ENCODE assay signal across 8 mouse cellular contexts in the genomic region with DNA sequence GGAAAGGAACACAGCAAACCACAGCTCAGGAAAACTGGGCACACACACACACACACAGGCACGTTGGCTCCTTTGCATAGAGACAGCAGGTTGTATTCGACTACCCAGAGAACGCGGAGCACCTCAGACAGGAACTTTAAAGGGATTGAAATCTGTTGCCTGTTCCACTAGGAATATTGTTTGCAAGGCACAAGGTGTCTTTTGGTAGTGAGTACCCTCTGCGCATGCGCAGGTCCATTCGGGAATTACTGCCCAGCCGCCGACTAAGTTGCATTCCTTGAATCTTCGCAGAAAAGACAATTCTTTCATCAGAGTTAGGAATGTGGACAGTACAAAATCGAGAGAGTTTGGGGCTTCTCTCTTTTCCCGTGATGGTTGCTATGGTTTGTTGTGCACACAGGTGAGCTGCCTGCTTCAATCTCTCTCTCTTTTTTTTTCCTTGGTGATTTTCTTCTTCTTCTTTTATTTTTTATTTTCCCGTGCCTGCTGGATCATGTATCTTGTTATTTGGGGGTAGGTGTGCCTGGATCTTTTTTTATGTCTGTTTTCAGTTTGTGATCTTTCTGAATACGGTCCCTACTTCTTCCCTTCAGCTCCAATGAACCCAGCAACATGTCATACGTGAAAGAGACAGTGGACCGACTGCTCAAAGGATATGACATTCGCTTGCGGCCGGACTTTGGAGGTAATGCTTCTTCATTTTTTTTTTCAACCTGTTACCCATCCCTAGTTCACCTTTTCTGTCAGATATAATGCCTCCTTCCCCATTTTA. TPM values are rescaled to one million over a fixed set of nuclear protein-coding genes. Genes with fewer than 3 reads are reported as not detected.
A peak's percentile ranks its signal among the peaks of the same experiment; 100 is the strongest.
DNase-seq lines count a peak whose midpoint lies in the region; ATAC-seq and TF ChIP-seq lines count a peak whose summit lies in the region.

No protein-coding gene starts in this region.

- no peaks in the 10 kb centered on the region for H3K9me3 ChIP-seq in embryonic facial prominence, embryonic 12.5 days
- no peaks in the 10 kb centered on the region for H3K9me3 ChIP-seq in heart, postnatal 0 days (replicated peaks; ENCODE audit: control insufficient read depth, low read length)
- H3K9me3 ChIP-seq in liver, embryonic 13.5 days (replicated peaks) = no peaks in the 10 kb centered on the region

- H3K36me3 ChIP-seq in embryonic facial prominence, embryonic 12.5 days = no peaks in the 10 kb centered on the region
- H3K36me3 ChIP-seq in heart, postnatal 0 days (replicated peaks; ENCODE audit: control insufficient read depth, insufficient read depth, low read length) = no peaks in the 10 kb centered on the region
- no peaks in the 10 kb centered on the region for H3K36me3 ChIP-seq in liver, embryonic 13.5 days

- H3K4me2 ChIP-seq in embryonic facial prominence, embryonic 12.5 days (replicated peaks) = peak overlapping the region; percentile 90
- H3K4me2 ChIP-seq in heart, postnatal 0 days (ENCODE audit: low read depth, low read length) = peak overlapping the region; percentile 86
- peak overlapping the region; percentile 53 for H3K4me2 ChIP-seq in liver, embryonic 13.5 days

- WGBS in embryonic facial prominence, embryonic 12.5 days = 1% methylated on average over 19 of the region's 19 CpGs
- 1% methylated on average over 19 of the region's 19 CpGs for WGBS in heart, postnatal 0 days
- WGBS in liver, embryonic 13.5 days (ENCODE audit: insufficient replicate concordance) = 3% methylated on average over 19 of the region's 19 CpGs

- peaks cover 14% of the 10 kb centered on the region for H3K27me3 ChIP-seq in embryonic facial prominence, embryonic 12.5 days
- 0 out of 2 replicates have a peak, but pooled peaks cover 5% of the 10 kb centered on the region for H3K27me3 ChIP-seq in heart, postnatal 0 days (ENCODE audit: control insufficient read depth, insufficient read depth, low read length)
- peaks cover 29% of the 10 kb centered on the region for H3K27me3 ChIP-seq in liver, embryonic 13.5 days

- intact Hi-C loops in gastrocnemius, postnatal 14 days (cut with DNase I; ENCODE audit: low total_unique reads) = loop anchor here (10.0 kb wide), 1 partner anchor 555 kb away; no protein-coding TSS in a partner anchor

- ATAC-seq in embryonic facial prominence, embryonic 12.5 days (ENCODE audit: insufficient number of reproducible peaks, insufficient read depth, low FRiP score, low TSS enrichment) = no peak
- ATAC-seq in heart, postnatal 0 days (ENCODE audit: insufficient read depth, low read depth) = no peak
- ATAC-seq in liver, embryonic 13.5 days (ENCODE audit: low read depth) = no peak

- no peak overlapping the region for H3K27ac ChIP-seq in embryonic facial prominence, embryonic 12.5 days
- H3K27ac ChIP-seq in heart, postnatal 0 days (ENCODE audit: low read depth) = no peak overlapping the region
- no peak overlapping the region for H3K27ac ChIP-seq in liver, embryonic 13.5 days

- H3K4me1 ChIP-seq in embryonic facial prominence, embryonic 12.5 days = peaks cover 11% of the 10 kb centered on the region; the same call in 1 of the 2 replicates
- H3K4me1 ChIP-seq in heart, postnatal 0 days (ENCODE audit: control insufficient read depth, insufficient read depth) = no peaks in the 10 kb centered on the region
- no peaks in the 10 kb centered on the region for H3K4me1 ChIP-seq in liver, embryonic 13.5 days (replicated peaks)

- H3K9ac ChIP-seq in embryonic facial prominence, embryonic 12.5 days = no peak overlapping the region
- no peak overlapping the region for H3K9ac ChIP-seq in heart, postnatal 0 days (replicated peaks; ENCODE audit: low read depth, low read length)
- no peak overlapping the region for H3K9ac ChIP-seq in liver, embryonic 13.5 days

- no peak for TF ChIP-seq EP300 in heart, postnatal 0 days (IDR thresholded peaks at IDR 0.05; ENCODE audit: low read depth)

- no peak for TF ChIP-seq CTCF in heart, postnatal 0 days (IDR thresholded peaks at IDR 0.05; ENCODE audit: low read depth)

- DNase-seq in gastrocnemius, postnatal 14 days = peak; percentile 7
- no peak for DNase-seq in gastrocnemius, adult 18-20 months (ENCODE audit: low spot score)
- peak; percentile 13 for DNase-seq in heart, postnatal 0 days (ENCODE audit: low spot score)
- peak; percentile 68 for DNase-seq in layer of hippocampus, adult 11-12 months (ENCODE audit: low spot score)
- no peak for DNase-seq in liver, embryonic 13.5 days
- peak; percentile 69 for DNase-seq in retina, postnatal 1 day
- DNase-seq in thymus, postnatal 36 days = no peak

- peak overlapping the region; percentile 54 for H3K4me3 ChIP-seq in embryonic facial prominence, embryonic 12.5 days
- H3K4me3 ChIP-seq in heart, postnatal 0 days (ENCODE audit: low read depth, low read length) = peak overlapping the region; percentile 47
- H3K4me3 ChIP-seq in liver, embryonic 13.5 days (replicated peaks) = no peak overlapping the region

RNA-seq across cellular contexts. Expression of a gene that starts 41.8 kb away (rescaled TPM):
- total RNA-seq in gastrocnemius, postnatal 14 days (2021) = under 1 TPM; 0.07 to 0.53 TPM
- total RNA-seq in gastrocnemius, adult 18-20 months (2021) = not detected
- 5.8 and 6.8 TPM in 2 replicates for polyA plus RNA-seq in embryonic facial prominence, embryonic 12.5 days (2016; fragmentation: Nextera tagmentation; extraction: Ambion mirVana)
- total RNA-seq in heart, postnatal 0 days (2014; rRNA removed; ENCODE audit: low replicate concordance) = 0.34 and 0.93 TPM in 2 replicates
- polyA plus RNA-seq in heart, postnatal 0 days (2015; fragmentation: Nextera tagmentation; extraction: Ambion mirVana) = 0.38 and 0.79 TPM in 2 replicates
- polyA plus RNA-seq in liver, embryonic 13.5 days (2015; fragmentation: Nextera tagmentation; extraction: Ambion mirVana) = 0.20 and 0.23 TPM in 2 replicates

RNA-seq across cellular contexts. Expression of a gene that starts 42.0 kb away (rescaled TPM):
- under 1 TPM in 1 of 2 experiments, not detected in 1; 0.02 TPM for total RNA-seq in gastrocnemius, postnatal 14 days (2021)
- under 1 TPM; 0.02 TPM for total RNA-seq in gastrocnemius, adult 18-20 months (2021)
- 1.1 and 1.8 TPM in 2 replicates for polyA plus RNA-seq in embryonic facial prominence, embryonic 12.5 days (2016; fragmentation: Nextera tagmentation; extraction: Ambion mirVana)
- 0.08 TPM in 1 of 2 replicates, not detected in the other for total RNA-seq in heart, postnatal 0 days (2014; rRNA removed; ENCODE audit: low replicate concordance)
- 0.11 and 0.15 TPM in 2 replicates for polyA plus RNA-seq in heart, postnatal 0 days (2015; fragmentation: Nextera tagmentation; extraction: Ambion mirVana)
- 0.05 TPM in 2 replicates for polyA plus RNA-seq in liver, embryonic 13.5 days (2015; fragmentation: Nextera tagmentation; extraction: Ambion mirVana)

Comparison
In these comparisons a context has a peak if more than half of its experiments do, and no peak if none do; other contexts are left out.
1. DNase-seq: peak in gastrocnemius, postnatal 14 days (single experiment), heart, postnatal 0 days (single experiment), layer of hippocampus, adult 11-12 months (single experiment) and retina, postnatal 1 day (single experiment); none in gastrocnemius, adult 18-20 months (single experiment), liver, embryonic 13.5 days (single experiment) and thymus, postnatal 36 days (0 of 2).
2. Peak in every context shown above with its lines, with median percentiles within 50 percentile points of each other: H3K4me2 ChIP-seq.